Mouse (Mus musculus) kidney, adult 2 months (tissue): Measurements from ENCODE around the gene Klra2. TPM values are rescaled to one million over a fixed set of nuclear protein-coding genes. Genes with fewer than 3 reads are reported as not detected.
"Not testable (repeated sequence)": the region's sequence is repeated elsewhere in the genome, so short reads cannot be mapped to it uniquely, and the experiment has no call there.

ENCODE experiments used
- DNase-seq: peaks from one replicate; pipeline ENCODE4 v3.0.0; 2021
- H3K27ac ChIP-seq: fragments of 200-500 bp; 2 replicates; pipeline ENCODE4 v1.5.1; 2012; ENCODE audit warnings: low read depth, low read length, control low read depth, inconsistent platforms; ENCODE audit not compliant: insufficient read depth
- H3K27me3 ChIP-seq: fragments of 200-500 bp; replicated peaks from 2 replicates; pipeline ENCODE4 v1.6.1; 2012; ENCODE audit warnings: mild to moderate bottlenecking, moderate library complexity, low read length, inconsistent platforms; ENCODE audit not compliant: control insufficient read depth, insufficient read depth
- H3K36me3 ChIP-seq: fragments of 200-500 bp; 2 replicates; pipeline ENCODE4 v1.6.1; 2012; ENCODE audit warnings: mild to moderate bottlenecking, moderate library complexity, low read length, inconsistent platforms; ENCODE audit not compliant: control insufficient read depth, insufficient read depth
- H3K4me1 ChIP-seq: fragments of 200-500 bp; 2 replicates; pipeline ENCODE4 v1.6.1; 2011; ENCODE audit warnings: low read length; ENCODE audit not compliant: control insufficient read depth, insufficient read depth
- H3K4me3 ChIP-seq: fragments of 200-500 bp; 2 replicates; pipeline ENCODE4 v1.5.1; 2011; ENCODE audit warnings: mild to moderate bottlenecking, low read depth, low read length, control low read depth; ENCODE audit not compliant: insufficient read depth
- CTCF ChIP-seq: fragments of 200-500 bp; conservative IDR thresholded peaks from 2 replicates; pipeline ENCODE4 v1.5.1; 2011; ENCODE audit warnings: low read depth, mild to moderate bottlenecking, control low read depth, low read length, moderate library complexity, mixed read lengths; ENCODE audit not compliant: insufficient read depth, insufficient read length
- POLR2A ChIP-seq: fragments of 200-500 bp; IDR thresholded peaks from one replicate; pipeline ENCODE4 v1.6.1; 2011; ENCODE audit warnings: low read depth, low read length, control low read depth
- WGBS: fragments of 180-500 bp; shearing (Covaris S2); methylation state at CpG from one replicate; pipeline ENCODE4 v1.1.7; 2018; 5-methylcytosine and 5-hydroxymethylcytosine counted together
- polyA plus RNA-seq: library from polyadenylated mRNA; depleted of rRNA; stranded (reverse); fragments of >200 nt; gene quantifications from 2 replicates; pipeline ENCODE4 v1.2.3, GENCODE M21; 2012; rRNA removed

Klra2 gene
- 0.31 TPM in 1 of 2 replicates, not detected in the other for polyA plus RNA-seq

DNA sequence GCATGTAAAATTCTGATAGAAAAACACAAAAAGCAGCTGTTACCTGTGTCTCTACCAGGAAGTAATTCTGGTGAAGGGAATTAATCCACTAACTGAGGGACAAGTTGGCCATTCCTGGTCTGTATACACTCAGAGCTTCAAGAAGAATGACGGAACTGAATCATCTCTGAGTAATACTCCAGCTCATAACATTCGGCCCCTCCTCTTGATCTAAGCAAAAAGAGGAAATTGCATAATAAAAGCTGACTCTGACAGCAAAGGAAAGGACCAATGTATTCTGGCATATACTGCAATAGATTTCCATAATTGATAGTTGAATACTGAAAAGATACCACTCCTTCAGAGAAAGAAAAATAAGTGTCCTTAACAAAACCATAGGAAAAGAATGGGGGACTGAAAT is at the start of gene Klra2:
Gene Klra2 (minus strand): TSS at position 157 of the 400 bp plus-strand sequence.
- Histone ChIP-seq H3K36me3 (no peaks in the 10 kb centered on the region), H3K4me1 (no peaks in the 10 kb centered on the region), H3K27me3 (no peaks in the 10 kb centered on the region), H3K4me3 (no peak within 1 kb of the TSS), H3K27ac (no peak within 1 kb of the TSS)
- DNase-seq: no peak
- WGBS: 83% methylated on average over 2 of the region's 2 CpGs
- no peak for TF ChIP-seq POLR2A
- TF ChIP-seq CTCF: no peak

DNA sequence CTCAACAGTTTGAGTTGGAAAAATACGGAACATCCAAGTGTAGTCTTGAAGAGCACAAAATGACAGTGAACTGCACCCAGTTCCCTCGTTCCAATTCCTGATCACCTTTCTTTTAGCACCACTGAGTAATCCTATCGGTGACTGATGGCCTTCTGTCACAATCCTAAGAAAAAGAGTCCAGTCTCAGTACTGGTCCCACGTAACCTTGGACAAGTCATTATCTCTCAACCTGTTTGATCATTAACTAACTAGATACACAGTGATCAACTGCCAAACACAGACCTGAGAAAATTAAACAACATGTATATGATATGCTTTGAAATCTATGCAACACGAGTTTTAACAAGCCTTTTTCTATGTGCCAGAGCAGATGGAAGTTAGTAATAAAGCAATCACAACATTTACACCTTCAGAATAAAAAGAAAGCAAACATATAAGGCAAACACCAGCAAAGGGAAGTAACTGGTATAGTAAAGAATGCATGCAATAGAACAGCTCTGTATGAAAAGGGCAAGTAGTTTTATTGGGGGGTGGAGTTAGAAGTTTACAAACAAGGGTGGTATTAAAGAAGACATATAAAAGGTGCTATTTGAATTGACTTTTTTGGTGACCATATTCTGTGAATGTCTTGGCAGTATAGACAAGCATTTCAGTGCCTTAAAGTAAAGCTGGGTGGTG is 47.4 kb upstream of the Klra2 start:
- WGBS: 77% methylated on average over 5 of the region's 5 CpGs
- Histone ChIP-seq H3K36me3 (no peaks in the 10 kb centered on the region), H3K4me1 (peaks cover 5% of the 10 kb centered on the region; the same call in 1 of the 2 replicates), H3K27me3 (no peaks in the 10 kb centered on the region), H3K27ac (no peak overlapping the region), H3K4me3 (no peak overlapping the region)
- TF ChIP-seq CTCF (no peak), POLR2A (no peak)
- no peak for DNase-seq

DNA sequence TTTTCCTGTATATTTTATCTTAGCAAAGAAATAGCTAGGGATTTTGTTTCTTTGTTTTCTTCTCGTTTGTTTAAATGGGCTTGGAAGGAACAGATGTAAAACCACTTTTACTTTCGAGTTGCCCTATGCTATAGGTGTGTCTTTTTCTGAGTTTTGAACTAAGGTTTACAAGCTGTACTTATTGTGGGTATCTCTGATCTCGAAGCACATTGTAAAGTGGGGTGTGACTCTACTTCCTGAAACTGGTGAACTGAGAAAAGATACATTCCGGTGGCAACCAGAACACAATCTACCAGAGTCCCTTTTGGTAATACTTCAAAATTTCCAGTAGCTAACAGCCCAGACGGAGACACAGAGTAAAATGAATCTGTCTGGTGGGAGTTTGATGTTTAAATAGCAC is 46.8 kb upstream of the Klra2 start:
- 84% methylated on average over 5 of the region's 5 CpGs for WGBS
- Histone ChIP-seq H3K27ac (no peak overlapping the region), H3K36me3 (no peaks in the 10 kb centered on the region), H3K4me1 (peaks cover 5% of the 10 kb centered on the region; the same call in 1 of the 2 replicates), H3K4me3 (no peak overlapping the region), H3K27me3 (no peaks in the 10 kb centered on the region)
- no peak for DNase-seq
- TF ChIP-seq CTCF (no peak), POLR2A (no peak)

DNA sequence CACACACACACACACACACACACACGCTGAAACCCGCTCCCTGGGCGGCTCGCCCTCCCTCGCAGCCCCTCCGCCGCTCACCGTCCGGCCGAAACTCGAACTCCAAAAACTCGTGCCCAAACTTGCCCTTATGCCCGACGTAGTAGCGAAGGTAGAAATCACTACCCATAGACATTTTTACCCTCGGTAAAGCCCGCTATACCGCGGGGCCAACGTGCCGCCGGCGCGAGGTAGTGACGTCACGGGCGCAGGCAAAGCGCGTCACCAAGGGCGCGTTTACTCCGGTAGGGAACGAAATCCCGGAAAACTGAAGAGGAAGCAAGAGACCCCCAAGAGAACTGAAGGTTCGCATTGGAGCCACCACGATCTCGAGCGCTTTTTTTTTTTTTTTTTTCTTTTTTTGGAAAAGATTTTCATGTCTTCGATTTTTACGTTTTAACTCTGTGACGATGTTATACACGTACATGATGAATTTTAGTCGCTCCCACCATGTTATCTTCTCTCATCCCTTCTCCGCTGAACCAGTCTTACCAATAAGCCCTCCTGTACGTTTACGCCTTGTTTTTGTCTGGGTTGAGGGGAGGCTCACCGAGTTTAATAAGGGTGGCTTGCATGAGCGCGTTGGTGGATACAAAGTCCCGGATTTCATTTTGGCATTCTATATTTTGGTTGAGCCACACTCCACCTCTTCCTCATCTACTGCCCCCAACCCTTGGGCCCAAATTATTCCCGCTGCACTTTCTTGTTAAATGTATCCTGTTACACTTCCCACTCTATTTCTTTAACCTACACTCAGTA is 46.0 kb upstream of the Klra2 start, which contains the start of gene Magohb:
Gene Magohb (minus strand): TSS at position 254 of the 798 bp plus-strand sequence.
- peak within 1 kb of the TSS; percentile 73 for H3K4me3 ChIP-seq
- no peaks in the 10 kb centered on the region for H3K36me3 ChIP-seq
- H3K4me1 ChIP-seq: peaks cover 5% of the 10 kb centered on the region; the same call in 1 of the 2 replicates
- DNase-seq: peak; percentile 86
- TF ChIP-seq CTCF (no peak), POLR2A (no peak)
- H3K27me3 ChIP-seq: no peaks in the 10 kb centered on the region
- 2% methylated on average over 51 of the region's 51 CpGs for WGBS
- peak within 1 kb of the TSS; percentile 39; the same call in 1 of the 2 replicates for H3K27ac ChIP-seq

DNA sequence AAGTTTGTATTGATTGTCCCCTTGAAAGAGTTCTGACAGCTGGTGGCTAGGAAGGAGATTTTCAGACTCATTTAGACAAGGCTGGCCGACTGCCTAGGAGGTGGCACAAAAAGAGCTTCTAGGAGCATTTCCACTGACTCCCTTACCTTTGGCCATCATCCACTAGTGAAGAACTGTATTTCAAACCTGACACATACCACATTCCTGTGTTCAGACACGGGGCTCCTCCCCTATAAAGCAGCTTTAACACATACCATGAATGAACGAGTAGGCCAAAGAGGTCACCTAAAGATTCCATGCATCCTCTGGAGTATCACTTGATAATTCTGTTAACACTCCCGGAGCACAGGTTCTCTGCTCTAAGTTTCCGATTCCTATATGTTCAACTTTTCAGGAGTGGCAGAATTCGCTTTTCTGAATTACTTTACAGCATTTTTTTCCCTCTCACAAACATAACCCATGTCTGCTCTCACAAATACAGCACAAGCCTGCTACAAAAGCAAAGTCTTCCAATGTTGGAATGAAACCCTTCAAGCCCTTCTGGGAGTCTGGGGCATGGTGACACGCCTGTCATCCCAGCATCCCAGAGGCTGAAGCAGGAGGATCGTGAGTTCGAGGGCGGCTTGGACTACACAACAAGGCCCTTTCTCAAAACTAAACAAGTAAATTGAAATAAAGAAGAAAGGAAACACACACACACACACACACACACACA is 45.3 kb upstream of the Klra2 start:
- DNase-seq: peak; percentile 23

DNA sequence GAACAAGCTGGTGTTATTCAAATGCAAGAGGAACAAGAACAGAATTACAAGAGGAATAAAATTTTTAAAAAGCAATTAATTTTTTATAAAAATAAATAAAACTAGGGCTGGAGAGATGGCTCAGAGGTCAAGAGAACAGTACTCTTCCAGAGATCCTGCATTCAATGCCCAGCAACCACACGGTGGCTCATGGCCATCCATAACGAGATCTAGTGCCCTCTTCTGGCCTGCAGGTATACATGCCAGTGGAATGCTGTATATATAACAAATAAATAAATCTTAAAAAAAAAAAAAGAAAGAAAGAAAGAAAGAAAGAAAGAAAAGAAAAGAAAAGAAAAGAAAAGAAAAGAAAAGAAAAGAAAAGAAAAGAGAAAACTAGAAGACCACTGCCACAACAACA is 43.3 kb upstream of the Klra2 start:
- H3K4me1 ChIP-seq: peaks cover 5% of the 10 kb centered on the region; the same call in 1 of the 2 replicates
- no peaks in the 10 kb centered on the region for H3K36me3 ChIP-seq
- no peak overlapping the region for H3K4me3 ChIP-seq
- TF ChIP-seq CTCF (peak; percentile 64), POLR2A (no peak)
- no peak overlapping the region for H3K27ac ChIP-seq
- 11% methylated on average over 2 of the region's 2 CpGs for WGBS
- H3K27me3 ChIP-seq: no peaks in the 10 kb centered on the region
- peak; percentile 42 for DNase-seq

More for the DNA sequence above, 45.3 kb upstream of the Klra2 start:
- peak overlapping the region; percentile 73 for H3K4me3 ChIP-seq
- H3K36me3 ChIP-seq: no peaks in the 10 kb centered on the region
- H3K27me3 ChIP-seq: no peaks in the 10 kb centered on the region
- 10% methylated on average over 10 of the region's 10 CpGs for WGBS
- no peak overlapping the region for H3K27ac ChIP-seq
- H3K4me1 ChIP-seq: peaks cover 5% of the 10 kb centered on the region; the same call in 1 of the 2 replicates
- TF ChIP-seq POLR2A (no peak), CTCF (no peak)

DNA sequence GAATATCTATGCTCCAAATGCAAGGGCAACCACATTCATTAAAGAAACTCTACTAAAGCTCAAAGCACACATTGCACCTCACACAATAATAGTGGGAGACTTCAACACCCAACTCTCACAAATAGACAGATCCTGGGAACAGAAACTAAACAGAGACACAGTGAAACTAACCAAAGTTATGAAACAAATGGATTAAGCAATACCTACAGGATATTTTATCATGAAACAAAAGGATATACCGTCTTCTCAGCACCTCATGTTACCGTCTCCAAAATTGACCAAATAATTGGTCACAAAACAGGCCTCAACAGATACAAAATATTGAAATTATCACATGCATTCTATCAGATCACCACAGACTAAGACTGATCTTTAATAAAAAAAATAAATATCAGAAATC is 31.0 kb upstream of the Klra2 start:
- DNase-seq, H3K36me3 ChIP-seq, H3K27me3 ChIP-seq, H3K27ac ChIP-seq, H3K4me1 ChIP-seq, H3K4me3 ChIP-seq: not testable (repeated sequence)
- 96% methylated on average over 2 of the region's 2 CpGs for WGBS
